Mouse (Mus musculus) lung, embryonic 16.5 days (tissue): ENCODE measurements at regions not wholly inside any gene's neighbourhood (a gene's known extent, or its start where the extent isn't known, plus 50 kb on each side); places are given as distances from the start of the nearest gene placed in this dataset.
"Not testable (repeated sequence)": the region's sequence is repeated elsewhere in the genome, so short reads cannot be mapped to it uniquely, and the experiment has no call there.

Experiments
- ATAC-seq: fragments of 200-750 bp; cut with Nextera tagmentation; 2 replicates; pipeline ENCODE4 v1.8.0; 2017; ENCODE audit warnings: low read depth, mild to moderate bottlenecking, moderate library complexity
- H3K27ac ChIP-seq: fragments of 300-500 bp; sonication (generic); 2 replicates; pipeline ENCODE4 v1.5.1; 2014; ENCODE audit warnings: mild to moderate bottlenecking, control low read depth, low read length
- H3K27me3 ChIP-seq: fragments of 300-500 bp; sonication (generic); 2 replicates; pipeline ENCODE4 v1.6.1; 2014; ENCODE audit warnings: low read depth, low read length, mixed read lengths; ENCODE audit not compliant: control insufficient read depth, insufficient read depth
- H3K36me3 ChIP-seq: fragments of 300-500 bp; sonication (generic); 2 replicates; pipeline ENCODE4 v1.6.1; 2014; ENCODE audit warnings: low read length; ENCODE audit not compliant: control insufficient read depth, insufficient read depth
- H3K4me1 ChIP-seq: fragments of 300-500 bp; sonication (generic); replicated peaks from 2 replicates; pipeline ENCODE4 v1.6.1; 2014; ENCODE audit warnings: low read length, mixed read lengths; ENCODE audit not compliant: control insufficient read depth, insufficient read depth
- H3K4me2 ChIP-seq: fragments of 300-500 bp; sonication (generic); 2 replicates; pipeline ENCODE4 v1.6.1; 2014; ENCODE audit warnings: low read depth, low read length, control low read depth
- H3K4me3 ChIP-seq: fragments of 300-500 bp; sonication (generic); 2 replicates; pipeline ENCODE4 v1.5.1; 2014; ENCODE audit warnings: mild to moderate bottlenecking, low read length, control low read depth
- H3K9ac ChIP-seq: fragments of 300-500 bp; sonication (generic); 2 replicates; pipeline ENCODE4 v1.6.1; 2014; ENCODE audit warnings: low read length, control low read depth
- H3K9me3 ChIP-seq: fragments of 300-500 bp; sonication (generic); 2 replicates; pipeline ENCODE4 v1.6.1; 2016; ENCODE audit warnings: low read length; ENCODE audit not compliant: control insufficient read depth
- WGBS: fragments of 180-500 bp; shearing (Covaris S2); extraction: QIAGEN DNeasy Blood & Tissue Kit; methylation state at CpG from one replicate; pipeline ENCODE4 v1.1.7; 2014; 5-methylcytosine and 5-hydroxymethylcytosine counted together

- no peak overlapping the region for H3K4me2 ChIP-seq
- no peak overlapping the region for H3K4me3 ChIP-seq
- no peaks in the 10 kb centered on the region for H3K9me3 ChIP-seq
- no peak for ATAC-seq
- 31% methylated on average over 4 of the region's 4 CpGs for WGBS
- H3K36me3 ChIP-seq, result no peaks in the 10 kb centered on the region
- no peak overlapping the region for H3K9ac ChIP-seq
- H3K4me1 ChIP-seq, result no peaks in the 10 kb centered on the region
- no peak overlapping the region for H3K27ac ChIP-seq
- H3K27me3 ChIP-seq, result no peaks in the 10 kb centered on the region
Measured at GRCm38 (mm10) chr6:16765354-16765753, 132.9 kb downstream of the Tfec start.

GRCm38 (mm10) chr6:16764707-16765106, 133.5 kb downstream of the Tfec start:
- Histone ChIP-seq H3K27me3 (no peaks in the 10 kb centered on the region), H3K4me1 (no peaks in the 10 kb centered on the region), H3K9me3 (no peaks in the 10 kb centered on the region), H3K27ac (no peak overlapping the region), H3K4me2 (no peak overlapping the region), H3K36me3 (no peaks in the 10 kb centered on the region), H3K9ac (no peak overlapping the region), H3K4me3 (no peak overlapping the region)
- ATAC-seq, result peak; percentile 83
- 21% methylated on average over 5 of the region's 5 CpGs for WGBS

- H3K9me3 ChIP-seq, ATAC-seq: not testable (repeated sequence)
- WGBS, result 85% methylated on average over 1 of the region's 1 CpGs
Measured at GRCm38 (mm10) chr6:16755044-16755443, 143.2 kb downstream of the Tfec start.

GRCm38 (mm10) chr6:16733184-16733583, 165.1 kb downstream of the Tfec start:
- H3K9me3 ChIP-seq, result no peaks in the 10 kb centered on the region
- no peak overlapping the region for H3K9ac ChIP-seq
- no peaks in the 10 kb centered on the region for H3K36me3 ChIP-seq
- no peak overlapping the region for H3K27ac ChIP-seq
- ATAC-seq, result no peak
- no peak overlapping the region for H3K4me3 ChIP-seq
- H3K4me2 ChIP-seq, result no peak overlapping the region
- H3K4me1 ChIP-seq, result no peaks in the 10 kb centered on the region
- H3K27me3 ChIP-seq, result no peaks in the 10 kb centered on the region
- WGBS, result 77% methylated on average over 7 of the region's 7 CpGs

More at GRCm38 (mm10) chr6:16755044-16755443, 143.2 kb downstream of the Tfec start:
- not testable (repeated sequence) for H3K4me2 ChIP-seq, H3K27me3 ChIP-seq, H3K27ac ChIP-seq, H3K36me3 ChIP-seq, H3K9ac ChIP-seq, H3K4me1 ChIP-seq, H3K4me3 ChIP-seq

GRCm38 (mm10) chr6:16732095-16732494, 166.1 kb downstream of the Tfec start:
- Histone ChIP-seq H3K4me3 (no peak overlapping the region), H3K9ac (no peak overlapping the region), H3K27me3 (no peaks in the 10 kb centered on the region), H3K4me1 (no peaks in the 10 kb centered on the region), H3K27ac (no peak overlapping the region), H3K4me2 (no peak overlapping the region), H3K9me3 (no peaks in the 10 kb centered on the region), H3K36me3 (no peaks in the 10 kb centered on the region)
- no peak for ATAC-seq
- WGBS, result 56% methylated on average over 3 of the region's 3 CpGs

- WGBS, result 44% methylated on average over 13 of the region's 13 CpGs
- Histone ChIP-seq H3K4me2 (no peak overlapping the region; the same call in 1 of the 2 replicates), H3K9me3 (no peaks in the 10 kb centered on the region), H3K27ac (no peak overlapping the region), H3K27me3 (no peaks in the 10 kb centered on the region), H3K9ac (no peak overlapping the region), H3K4me1 (no peaks in the 10 kb centered on the region), H3K36me3 (no peaks in the 10 kb centered on the region), H3K4me3 (no peak overlapping the region)
- ATAC-seq, result no peak
Measured at GRCm38 (mm10) chr6:16727256-16727890, 170.9 kb downstream of the Tfec start.

- Histone ChIP-seq H3K27ac (no peak overlapping the region), H3K27me3 (no peaks in the 10 kb centered on the region), H3K4me3 (no peak overlapping the region), H3K9me3 (no peaks in the 10 kb centered on the region), H3K4me1 (no peaks in the 10 kb centered on the region), H3K36me3 (no peaks in the 10 kb centered on the region), H3K9ac (no peak overlapping the region), H3K4me2 (no peak overlapping the region)
- WGBS, result 77% methylated on average over 2 of the region's 2 CpGs
- ATAC-seq, result no peak
Measured at GRCm38 (mm10) chr6:16725256-16725655, 173.0 kb downstream of the Tfec start.

GRCm38 (mm10) chr6:16704496-16704895, 193.7 kb downstream of the Tfec start:
- Histone ChIP-seq H3K4me2 (no peak overlapping the region), H3K27me3 (no peaks in the 10 kb centered on the region), H3K4me3 (no peak overlapping the region), H3K27ac (no peak overlapping the region), H3K9ac (no peak overlapping the region), H3K36me3 (no peaks in the 10 kb centered on the region), H3K9me3 (no peaks in the 10 kb centered on the region), H3K4me1 (no peaks in the 10 kb centered on the region)
- ATAC-seq, result no peak
- WGBS, result 91% methylated on average over 4 of the region's 4 CpGs

GRCm38 (mm10) chr6:16703412-16703746, 194.9 kb downstream of the Tfec start:
- no peaks in the 10 kb centered on the region for H3K9me3 ChIP-seq
- H3K27me3 ChIP-seq, result no peaks in the 10 kb centered on the region
- H3K9ac ChIP-seq, result no peak overlapping the region
- no peak overlapping the region for H3K4me2 ChIP-seq
- H3K36me3 ChIP-seq, result no peaks in the 10 kb centered on the region
- ATAC-seq, result no peak
- WGBS, result 56% methylated on average over 3 of the region's 3 CpGs
- no peaks in the 10 kb centered on the region for H3K4me1 ChIP-seq
- H3K4me3 ChIP-seq, result no peak overlapping the region
- H3K27ac ChIP-seq, result no peak overlapping the region
